ENCODE assay signal across 20 mouse cellular contexts in genomic region chr10:124927218-124927617, GRCm38 (mm10).
A peak's percentile ranks its signal among the peaks of the same experiment; 100 is the strongest.
DNase-seq lines count a peak whose midpoint lies in the region; ATAC-seq and TF ChIP-seq lines count a peak whose summit lies in the region.
"Had no signal": no experiment of that assay in that cellular context is flagged by ENCODE, and none has a peak within 500 bp of the region (broad histone marks: within the 10 kb centered on the region; RNA-seq: fewer than 3 reads in every experiment).

No protein-coding gene starts in this region.

- no peaks in the 10 kb centered on the region for H3K4me1 ChIP-seq in forebrain, embryonic 11.5 days (replicated peaks; ENCODE audit: control insufficient read depth, insufficient read depth, low read length)
- no peaks in the 10 kb centered on the region for H3K4me1 ChIP-seq in forebrain, postnatal 0 days (ENCODE audit: insufficient read depth)
- no peaks in the 10 kb centered on the region for H3K4me1 ChIP-seq in midbrain, embryonic 14.5 days (ENCODE audit: control insufficient read depth, insufficient read depth, low read length)
- no peaks in the 10 kb centered on the region for H3K4me1 ChIP-seq in midbrain, embryonic 13.5 days (replicated peaks)
- peaks cover 4% of the 10 kb centered on the region; the same call in 1 of the 2 replicates for H3K4me1 ChIP-seq in limb, embryonic 14.5 days (ENCODE audit: control insufficient read depth, insufficient read depth, low read length)
- H3K4me1 ChIP-seq: embryonic facial prominence, embryonic 13.5 days; forebrain, embryonic 13.5 days; heart, embryonic 12.5 days; hindbrain, embryonic 15.5 days had no signal

- H3K4me3 ChIP-seq in forebrain, embryonic 11.5 days (ENCODE audit: low read depth, low read length) = no peak overlapping the region
- no peak overlapping the region for H3K4me3 ChIP-seq in forebrain, postnatal 0 days (ENCODE audit: low read depth, low read length)
- no peak overlapping the region for H3K4me3 ChIP-seq in midbrain, embryonic 14.5 days (replicated peaks; ENCODE audit: low read depth, low read length)
- no peak overlapping the region for H3K4me3 ChIP-seq in midbrain, embryonic 13.5 days (replicated peaks)
- H3K4me3 ChIP-seq in limb, embryonic 14.5 days (replicated peaks; ENCODE audit: low read length) = no peak overlapping the region
- H3K4me3 ChIP-seq: embryonic facial prominence, embryonic 13.5 days; forebrain, embryonic 13.5 days; heart, adult 2 months; heart, embryonic 12.5 days; hindbrain, embryonic 15.5 days had no signal

- H3K9ac ChIP-seq in forebrain, embryonic 11.5 days (ENCODE audit: low read length) = no peak overlapping the region
- no peak overlapping the region for H3K9ac ChIP-seq in forebrain, postnatal 0 days
- H3K9ac ChIP-seq in midbrain, embryonic 14.5 days (replicated peaks; ENCODE audit: low read length) = no peak overlapping the region
- no peak overlapping the region for H3K9ac ChIP-seq in midbrain, embryonic 13.5 days (replicated peaks)
- H3K9ac ChIP-seq in limb, embryonic 14.5 days (ENCODE audit: low read depth, low read length, severe bottlenecking) = no peak overlapping the region
- H3K9ac ChIP-seq: embryonic facial prominence, embryonic 13.5 days; forebrain, embryonic 13.5 days; heart, embryonic 12.5 days; hindbrain, embryonic 15.5 days had no signal

- TF ChIP-seq CTCF in forebrain, postnatal 0 days (IDR thresholded peaks at IDR 0.05; ENCODE audit: low read depth) = no peak

- DNase-seq in forebrain, embryonic 11.5 days (ENCODE audit: low spot score) = no peak
- no peak for DNase-seq in forebrain, postnatal 0 days
- DNase-seq in midbrain, embryonic 14.5 days = peak; percentile 3
- peak; percentile 29 for DNase-seq in Muller cell, postnatal 12 days (ENCODE audit: inconsistent ontology term)
- peak; percentile 27 for DNase-seq in limb, embryonic 14.5 days (ENCODE audit: low spot score)
- DNase-seq in kidney, postnatal 4 days = no peak
- DNase-seq: adrenal gland, postnatal 14 days; B cell, adult 2 months; cerebellum, adult 18-20 months; cerebellum, adult 9-11 months; cerebellum, postnatal 36 days; heart, adult 2 months had no signal

- no peak overlapping the region for H3K4me2 ChIP-seq in forebrain, embryonic 11.5 days (ENCODE audit: low read depth, low read length, severe bottlenecking)
- H3K4me2 ChIP-seq in forebrain, postnatal 0 days (ENCODE audit: low read depth) = no peak overlapping the region
- no peak overlapping the region for H3K4me2 ChIP-seq in midbrain, embryonic 14.5 days (ENCODE audit: low read length)
- H3K4me2 ChIP-seq in midbrain, embryonic 13.5 days (replicated peaks) = no peak overlapping the region
- H3K4me2 ChIP-seq in limb, embryonic 14.5 days (replicated peaks; ENCODE audit: low read depth, low read length, severe bottlenecking) = no peak overlapping the region
- H3K4me2 ChIP-seq: embryonic facial prominence, embryonic 13.5 days; forebrain, embryonic 13.5 days; heart, embryonic 12.5 days; hindbrain, embryonic 15.5 days had no signal

- no peak for TF ChIP-seq POLR2A in limb, embryonic 14.5 days (IDR thresholded peaks at IDR 0.05; ENCODE audit: borderline replicate concordance, extremely low read depth, insufficient read depth, insufficient read length)

- no peaks in the 10 kb centered on the region for H3K9me3 ChIP-seq in forebrain, embryonic 11.5 days (ENCODE audit: control insufficient read depth, low read length)
- H3K9me3 ChIP-seq in forebrain, postnatal 0 days (ENCODE audit: low read length) = no peaks in the 10 kb centered on the region
- H3K9me3 ChIP-seq in midbrain, embryonic 14.5 days (ENCODE audit: control insufficient read depth, low read length) = no peaks in the 10 kb centered on the region
- H3K9me3 ChIP-seq in midbrain, embryonic 13.5 days = no peaks in the 10 kb centered on the region
- H3K9me3 ChIP-seq in limb, embryonic 14.5 days (ENCODE audit: control insufficient read depth, low read length) = no peaks in the 10 kb centered on the region
- H3K9me3 ChIP-seq: embryonic facial prominence, embryonic 13.5 days; forebrain, embryonic 13.5 days; heart, embryonic 12.5 days; hindbrain, embryonic 15.5 days had no signal

- no peak overlapping the region for H3K27ac ChIP-seq in forebrain, embryonic 11.5 days (ENCODE audit: low read depth, low read length)
- H3K27ac ChIP-seq in forebrain, postnatal 0 days (ENCODE audit: low read depth, low read length) = no peak overlapping the region
- no peak overlapping the region for H3K27ac ChIP-seq in midbrain, embryonic 14.5 days (replicated peaks; ENCODE audit: low read depth, low read length)
- H3K27ac ChIP-seq in midbrain, embryonic 13.5 days = no peak overlapping the region
- H3K27ac ChIP-seq in limb, embryonic 14.5 days (replicated peaks; ENCODE audit: low read depth, low read length) = no peak overlapping the region
- H3K27ac ChIP-seq: embryonic facial prominence, embryonic 13.5 days; forebrain, embryonic 13.5 days; heart, adult 2 months; hindbrain, embryonic 15.5 days had no signal

- 0 out of 2 replicates have a peak, but pooled peaks have one; percentile 24 for ATAC-seq in forebrain, embryonic 11.5 days (replicated peaks; ENCODE audit: low FRiP score)
- ATAC-seq in forebrain, postnatal 0 days = no peak
- ATAC-seq in midbrain, embryonic 14.5 days (ENCODE audit: low FRiP score, low TSS enrichment) = no peak
- no peak for ATAC-seq in midbrain, embryonic 13.5 days
- ATAC-seq in limb, embryonic 14.5 days (ENCODE audit: low FRiP score, low read depth) = no peak
- ATAC-seq: CD4-positive, CD25-positive, alpha-beta regulatory T cell, adult 4 months; forebrain, embryonic 13.5 days; inflammation-experienced regulatory T-cells, adult 6 months had no signal

- no peaks in the 10 kb centered on the region for H3K36me3 ChIP-seq in forebrain, embryonic 11.5 days (ENCODE audit: control insufficient read depth, insufficient read depth, low read length)
- no peaks in the 10 kb centered on the region for H3K36me3 ChIP-seq in forebrain, postnatal 0 days (ENCODE audit: insufficient read depth)
- H3K36me3 ChIP-seq in midbrain, embryonic 14.5 days (ENCODE audit: control insufficient read depth, insufficient read depth, low read length) = no peaks in the 10 kb centered on the region
- no peaks in the 10 kb centered on the region for H3K36me3 ChIP-seq in midbrain, embryonic 13.5 days
- H3K36me3 ChIP-seq in limb, embryonic 14.5 days (ENCODE audit: control insufficient read depth, insufficient read depth, low read length) = no peaks in the 10 kb centered on the region
- H3K36me3 ChIP-seq: embryonic facial prominence, embryonic 13.5 days; G1E; heart, embryonic 12.5 days; hindbrain, embryonic 15.5 days had no signal

- no peaks in the 10 kb centered on the region for H3K27me3 ChIP-seq in forebrain, embryonic 11.5 days (ENCODE audit: control insufficient read depth, insufficient read depth, low read length)
- H3K27me3 ChIP-seq in forebrain, postnatal 0 days (ENCODE audit: insufficient read depth, low read length) = no peaks in the 10 kb centered on the region
- no peaks in the 10 kb centered on the region for H3K27me3 ChIP-seq in midbrain, embryonic 14.5 days (ENCODE audit: control insufficient read depth, insufficient read depth, low read length)
- no peaks in the 10 kb centered on the region for H3K27me3 ChIP-seq in midbrain, embryonic 13.5 days
- H3K27me3 ChIP-seq in limb, embryonic 14.5 days (ENCODE audit: control insufficient read depth, insufficient read depth, low read length) = no peaks in the 10 kb centered on the region
- H3K27me3 ChIP-seq: embryonic facial prominence, embryonic 13.5 days; forebrain, embryonic 13.5 days; heart, embryonic 12.5 days; hindbrain, embryonic 15.5 days had no signal

- WGBS in forebrain, embryonic 11.5 days = 73% methylated on average over 2 of the region's 2 CpGs
- WGBS in forebrain, postnatal 0 days = 46% methylated on average over 2 of the region's 2 CpGs
- 73% methylated on average over 2 of the region's 2 CpGs for WGBS in midbrain, embryonic 14.5 days
- 75% methylated on average over 2 of the region's 2 CpGs for WGBS in midbrain, embryonic 13.5 days
- 15% methylated on average over 2 of the region's 2 CpGs for WGBS in limb, embryonic 14.5 days

Comparison
In these comparisons a context has a peak if more than half of its experiments do, and no peak if none do; other contexts are left out.
1. DNase-seq: peak in midbrain, embryonic 14.5 days (single experiment), Muller cell, postnatal 12 days (single experiment) and limb, embryonic 14.5 days (single experiment); none in forebrain, embryonic 11.5 days (single experiment), forebrain, postnatal 0 days (single experiment) and kidney, postnatal 4 days (0 of 2).